Mouse (Mus musculus) midbrain, embryonic 12.5 days (tissue): ENCODE measurements at regions not wholly inside any gene's neighbourhood (a gene's known extent, or its start where the extent isn't known, plus 50 kb on each side); places are given as distances from the start of the nearest gene placed in this dataset.
A peak's percentile ranks its signal among the peaks of the same experiment; 100 is the strongest.

ENCODE experiments used
- ATAC-seq: fragments of 200-750 bp; cut with Nextera tagmentation; 2 replicates; pipeline ENCODE4 v1.8.0; 2017; ENCODE audit warnings: low read depth, moderate TSS enrichment, moderate library complexity; ENCODE audit not compliant: low FRiP score
- H3K27ac ChIP-seq: fragments of 300-500 bp; sonication (generic); replicated peaks from 2 replicates; pipeline ENCODE4 v1.5.1; 2016; ENCODE audit warnings: mild to moderate bottlenecking
- H3K27me3 ChIP-seq: fragments of 300-500 bp; sonication (generic); 2 replicates; pipeline ENCODE4 v1.6.1; 2016; ENCODE audit warnings: mild to moderate bottlenecking
- H3K36me3 ChIP-seq: fragments of 300-500 bp; sonication (generic); 2 replicates; pipeline ENCODE4 v1.6.1; 2016
- H3K4me1 ChIP-seq: fragments of 300-500 bp; sonication (generic); 2 replicates; pipeline ENCODE4 v1.6.1; 2016
- H3K4me2 ChIP-seq: fragments of 300-500 bp; sonication (generic); replicated peaks from 2 replicates; pipeline ENCODE4 v1.6.1; 2016; ENCODE audit warnings: mild to moderate bottlenecking, moderate library complexity
- H3K4me3 ChIP-seq: fragments of 300-500 bp; sonication (generic); 2 replicates; pipeline ENCODE4 v1.5.1; 2016; ENCODE audit warnings: mild to moderate bottlenecking
- H3K9ac ChIP-seq: fragments of 300-500 bp; sonication (generic); replicated peaks from 2 replicates; pipeline ENCODE4 v1.6.1; 2016; ENCODE audit warnings: mild to moderate bottlenecking, moderate library complexity
- H3K9me3 ChIP-seq: fragments of 300-500 bp; sonication (generic); 2 replicates; pipeline ENCODE4 v1.6.1; 2016; ENCODE audit warnings: mild to moderate bottlenecking
- WGBS: fragments of 180-500 bp; shearing (Covaris S2); methylation state at CpG from one replicate; pipeline ENCODE4 v1.1.7; 2016; 5-methylcytosine and 5-hydroxymethylcytosine counted together

GRCm38 (mm10) chr11:90088473-90088872 is 58.3 kb downstream of the Tmem100 start:
- Histone ChIP-seq H3K4me3 (no peak overlapping the region), H3K27me3 (no peaks in the 10 kb centered on the region), H3K9me3 (no peaks in the 10 kb centered on the region), H3K27ac (no peak overlapping the region), H3K9ac (no peak overlapping the region), H3K36me3 (no peaks in the 10 kb centered on the region), H3K4me2 (no peak overlapping the region), H3K4me1 (no peaks in the 10 kb centered on the region)
- ATAC-seq = no peak
- 87% methylated on average over 4 of the region's 4 CpGs for WGBS

DNA sequence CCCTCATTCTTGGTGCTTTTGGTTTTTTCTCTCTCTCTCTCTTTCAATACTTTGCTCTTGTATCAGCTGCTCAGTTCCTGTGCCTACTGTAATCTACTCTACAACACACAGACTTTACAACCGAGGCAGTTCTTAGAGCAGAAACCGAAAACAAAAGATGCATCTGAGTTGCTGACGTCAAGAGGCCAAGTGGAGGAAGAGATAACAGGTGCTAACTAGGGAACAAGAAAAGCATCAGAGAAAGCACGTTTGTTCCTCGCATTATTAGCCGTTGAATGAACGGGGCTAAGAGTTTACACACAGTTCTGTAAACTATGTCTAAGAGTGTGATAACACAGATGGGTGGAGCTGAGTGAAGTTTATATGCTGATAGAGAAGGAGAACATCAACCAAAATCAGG is 63.9 kb downstream of the Tmem100 start:
- Histone ChIP-seq H3K4me2 (no peak overlapping the region), H3K9me3 (no peaks in the 10 kb centered on the region), H3K4me3 (no peak overlapping the region), H3K36me3 (no peaks in the 10 kb centered on the region), H3K27me3 (no peaks in the 10 kb centered on the region), H3K9ac (no peak overlapping the region), H3K27ac (no peak overlapping the region), H3K4me1 (no peaks in the 10 kb centered on the region)
- 88% methylated on average over 7 of the region's 7 CpGs for WGBS
- no peak for ATAC-seq

DNA sequence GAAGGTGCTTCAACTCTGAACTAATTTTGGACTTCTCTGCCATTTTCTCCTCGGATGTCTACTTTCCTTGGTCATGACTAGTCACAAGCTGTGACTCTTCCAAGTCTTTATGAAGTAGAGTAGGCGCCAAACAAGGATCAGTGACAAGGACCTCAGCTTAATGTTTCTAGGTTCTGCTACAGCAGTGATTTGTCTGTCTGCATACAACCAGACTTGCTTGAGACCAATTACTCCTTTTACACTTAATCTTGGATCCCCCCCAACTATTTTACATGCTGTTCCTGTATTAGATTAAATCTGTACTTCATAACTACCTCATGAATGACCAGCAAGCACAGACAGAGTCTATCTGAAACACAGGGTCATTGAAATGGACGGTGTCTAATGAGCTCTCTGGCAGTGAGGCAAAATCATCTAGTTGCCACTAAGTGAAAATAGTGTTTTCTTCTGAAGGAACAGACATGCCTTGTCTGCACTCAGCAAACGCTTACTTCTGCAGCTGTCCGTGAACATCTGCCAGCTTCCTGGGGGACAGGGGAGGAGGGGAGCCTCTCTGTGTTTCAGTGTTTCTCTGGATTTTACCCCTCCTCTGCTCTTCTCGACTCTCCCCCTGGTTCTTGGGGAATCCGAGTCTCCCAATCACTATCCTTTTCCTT is 64.7 kb downstream of the Tmem100 start:
- H3K36me3 ChIP-seq = no peaks in the 10 kb centered on the region

GRCm38 (mm10) chr11:90098471-90098870 is 68.3 kb downstream of the Tmem100 start:
- no peaks in the 10 kb centered on the region for H3K4me1 ChIP-seq
- H3K4me3 ChIP-seq = no peak overlapping the region
- H3K4me2 ChIP-seq = no peak overlapping the region
- no peaks in the 10 kb centered on the region for H3K9me3 ChIP-seq
- H3K27me3 ChIP-seq = no peaks in the 10 kb centered on the region
- H3K36me3 ChIP-seq = no peaks in the 10 kb centered on the region
- ATAC-seq = no peak
- no peak overlapping the region for H3K27ac ChIP-seq
- H3K9ac ChIP-seq = no peak overlapping the region
- WGBS = 81% methylated on average over 7 of the region's 7 CpGs

More for the DNA sequence above, 64.7 kb downstream of the Tmem100 start:
- Histone ChIP-seq H3K9ac (no peak overlapping the region), H3K4me1 (no peaks in the 10 kb centered on the region), H3K9me3 (no peaks in the 10 kb centered on the region), H3K27me3 (no peaks in the 10 kb centered on the region), H3K4me3 (no peak overlapping the region), H3K27ac (no peak overlapping the region), H3K4me2 (no peak overlapping the region)
- 87% methylated on average over 7 of the region's 7 CpGs for WGBS
- ATAC-seq = no peak

- ATAC-seq = no peak
- Histone ChIP-seq H3K4me2 (no peak overlapping the region), H3K27me3 (no peaks in the 10 kb centered on the region), H3K9me3 (no peaks in the 10 kb centered on the region), H3K4me1 (no peaks in the 10 kb centered on the region), H3K27ac (no peak overlapping the region), H3K9ac (no peak overlapping the region), H3K4me3 (no peak overlapping the region), H3K36me3 (no peaks in the 10 kb centered on the region)
- 43% methylated on average over 1 of the region's 1 CpGs for WGBS
These were observed 69.0 kb downstream of the Tmem100 start for GRCm38 (mm10) chr11:90099178-90099577.

- WGBS = 81% methylated on average over 2 of the region's 2 CpGs
- Histone ChIP-seq H3K27me3 (no peaks in the 10 kb centered on the region), H3K27ac (no peak overlapping the region)
These were observed 70.0 kb downstream of the Tmem100 start for GRCm38 (mm10) chr11:90100161-90100560.

DNA sequence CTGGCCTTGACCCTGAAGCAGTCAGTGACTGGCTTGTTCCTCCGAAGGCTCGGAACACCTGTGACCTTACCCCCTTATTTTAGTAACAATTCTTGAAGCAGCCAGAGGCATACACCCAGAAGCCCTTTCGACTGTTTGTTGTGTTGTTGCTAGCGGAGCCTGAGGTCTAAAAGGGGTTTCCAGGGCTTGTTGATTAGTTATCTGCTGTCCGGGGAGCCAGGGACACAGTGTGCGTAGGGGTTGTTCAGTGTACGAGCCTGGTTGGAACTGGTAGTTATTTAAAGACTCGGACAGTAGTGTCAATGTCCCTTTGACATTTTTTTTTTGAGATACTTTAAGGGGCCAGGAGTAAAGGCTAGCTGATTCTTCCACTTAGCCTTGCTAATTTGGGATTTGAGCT is 71.1 kb downstream of the Tmem100 start:
- no peak overlapping the region for H3K4me2 ChIP-seq
- no peaks in the 10 kb centered on the region for H3K27me3 ChIP-seq
- no peak overlapping the region for H3K4me3 ChIP-seq
- no peaks in the 10 kb centered on the region for H3K4me1 ChIP-seq
- no peak overlapping the region for H3K9ac ChIP-seq
- 82% methylated on average over 8 of the region's 8 CpGs for WGBS
- H3K27ac ChIP-seq = no peak overlapping the region
- H3K36me3 ChIP-seq = no peaks in the 10 kb centered on the region
- H3K9me3 ChIP-seq = no peaks in the 10 kb centered on the region
- no peak for ATAC-seq

More at GRCm38 (mm10) chr11:90100161-90100560, 70.0 kb downstream of the Tmem100 start:
- Histone ChIP-seq H3K4me1 (no peaks in the 10 kb centered on the region), H3K4me3 (no peak overlapping the region), H3K9ac (no peak overlapping the region), H3K36me3 (no peaks in the 10 kb centered on the region), H3K9me3 (no peaks in the 10 kb centered on the region), H3K4me2 (no peak overlapping the region)
- ATAC-seq = no peak

DNA sequence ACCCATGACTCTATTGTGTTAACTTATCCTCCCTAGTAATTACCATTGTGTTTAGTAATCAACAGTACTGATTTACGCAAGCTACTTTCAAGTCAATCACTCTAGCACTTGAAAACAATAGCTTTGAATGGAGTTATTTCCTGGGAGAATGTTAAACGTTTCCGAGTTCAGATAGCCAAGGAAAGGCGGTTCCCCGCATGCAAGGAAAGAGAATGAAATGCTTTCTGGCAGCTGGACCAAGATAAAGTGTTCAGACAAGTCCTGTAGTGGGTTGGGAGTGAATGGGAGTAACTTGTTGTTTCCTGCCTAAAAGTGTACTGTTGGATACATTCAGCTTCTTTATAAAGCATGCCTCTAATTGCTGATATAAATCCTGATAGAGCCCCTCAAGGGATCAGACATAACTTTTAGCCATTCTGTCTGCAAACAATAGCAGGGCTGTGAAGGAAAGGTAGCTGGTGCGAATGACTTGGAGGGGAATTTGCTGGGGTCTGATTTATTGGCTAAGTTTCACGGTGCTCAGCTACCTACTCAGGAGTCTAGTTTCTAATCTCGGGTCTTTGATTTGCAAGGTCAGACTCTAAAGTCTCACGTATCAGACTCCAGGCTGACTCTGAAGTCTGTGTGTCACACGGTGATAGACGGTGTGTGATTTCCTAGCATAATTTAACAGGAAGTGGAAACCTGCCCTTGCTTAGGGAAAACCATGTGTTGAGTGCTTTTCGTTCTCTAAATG is 76.1 kb downstream of the Tmem100 start:
- 80% methylated on average over 12 of the region's 12 CpGs for WGBS
- H3K27ac ChIP-seq = no peak overlapping the region
- no peak overlapping the region for H3K4me2 ChIP-seq
- H3K9me3 ChIP-seq = no peaks in the 10 kb centered on the region
- no peak overlapping the region for H3K4me3 ChIP-seq
- H3K4me1 ChIP-seq = peaks cover 17% of the 10 kb centered on the region
- H3K9ac ChIP-seq = no peak overlapping the region
- peaks cover 4% of the 10 kb centered on the region for H3K27me3 ChIP-seq
- no peak for ATAC-seq
- no peaks in the 10 kb centered on the region for H3K36me3 ChIP-seq

GRCm38 (mm10) chr11:90109681-90110111 is 77.8 kb upstream of the Gm45716 start:
- Histone ChIP-seq H3K4me2 (0 out of 2 replicates have a peak overlapping the region, but pooled peaks have one; percentile 4), H3K36me3 (no peaks in the 10 kb centered on the region), H3K4me1 (peaks cover 17% of the 10 kb centered on the region), H3K4me3 (no peak overlapping the region), H3K27me3 (peaks cover 4% of the 10 kb centered on the region), H3K27ac (no peak overlapping the region), H3K9ac (no peak overlapping the region), H3K9me3 (no peaks in the 10 kb centered on the region)
- WGBS = 11% methylated on average over 2 of the region's 2 CpGs
- peak; percentile 77 for ATAC-seq

GRCm38 (mm10) chr11:90110170-90110569 is 77.3 kb upstream of the Gm45716 start:
- Histone ChIP-seq H3K4me3 (no peak overlapping the region), H3K36me3 (no peaks in the 10 kb centered on the region), H3K4me2 (no peak overlapping the region), H3K4me1 (peaks cover 17% of the 10 kb centered on the region), H3K27ac (no peak overlapping the region), H3K9me3 (no peaks in the 10 kb centered on the region), H3K9ac (no peak overlapping the region), H3K27me3 (peaks cover 4% of the 10 kb centered on the region)
- 47% methylated on average over 3 of the region's 3 CpGs for WGBS
- peak; percentile 12; the same call in 1 of the 2 replicates for ATAC-seq

DNA sequence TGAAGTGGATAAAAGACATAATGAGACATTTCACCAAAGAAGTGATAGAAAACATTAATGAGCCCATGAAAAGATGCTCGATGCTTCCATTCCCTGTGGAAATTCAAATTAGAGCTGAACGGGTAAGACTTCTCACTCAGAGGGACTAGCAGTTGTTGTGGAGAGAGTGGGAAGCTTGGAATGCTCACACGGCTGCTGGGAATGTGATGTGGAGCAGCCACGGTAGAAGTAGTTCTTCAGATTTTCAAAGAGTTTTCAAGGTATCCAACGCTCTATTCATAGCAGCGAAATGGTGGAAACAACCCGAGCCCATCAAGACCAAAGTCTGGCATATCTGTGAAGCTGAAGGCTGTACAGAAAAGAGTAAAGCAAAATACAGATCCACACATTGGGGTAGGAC is 75.3 kb upstream of the Gm45716 start:
- H3K4me3 ChIP-seq = no peak overlapping the region
- 80% methylated on average over 7 of the region's 7 CpGs for WGBS
- H3K36me3 ChIP-seq = no peaks in the 10 kb centered on the region
- no peak for ATAC-seq
- no peaks in the 10 kb centered on the region for H3K9me3 ChIP-seq
- peaks cover 9% of the 10 kb centered on the region for H3K27me3 ChIP-seq
- no peak overlapping the region for H3K27ac ChIP-seq
- no peak overlapping the region for H3K4me2 ChIP-seq
- H3K4me1 ChIP-seq = peaks cover 21% of the 10 kb centered on the region
- no peak overlapping the region for H3K9ac ChIP-seq
